Mouse (Mus musculus) intestine, postnatal 0 days (tissue): ENCODE measurements around the gene Sept1. TPM values are rescaled to one million over a fixed set of nuclear protein-coding genes. Genes with fewer than 3 reads are reported as not detected.

Experiments
- ATAC-seq: fragments of 200-750 bp; cut with Nextera tagmentation; 2 replicates; pipeline ENCODE4 v1.8.0; 2017; ENCODE audit warnings: mild to moderate bottlenecking, moderate TSS enrichment, moderate library complexity
- H3K27ac ChIP-seq: fragments of 300-500 bp; sonication (generic); 2 replicates; pipeline ENCODE4 v1.5.1; 2014; ENCODE audit warnings: mild to moderate bottlenecking, low read depth, low read length, moderate library complexity
- H3K27me3 ChIP-seq: fragments of 300-500 bp; sonication (generic); replicated peaks from 2 replicates; pipeline ENCODE4 v1.6.1; 2014; ENCODE audit warnings: low read length, mixed read lengths; ENCODE audit not compliant: control insufficient read depth, insufficient read depth
- H3K36me3 ChIP-seq: fragments of 300-500 bp; sonication (generic); 2 replicates; pipeline ENCODE4 v1.6.1; 2014; ENCODE audit warnings: mild to moderate bottlenecking, moderate library complexity; ENCODE audit not compliant: control insufficient read depth, insufficient read depth
- H3K4me1 ChIP-seq: fragments of 300-500 bp; sonication (generic); replicated peaks from 2 replicates; pipeline ENCODE4 v1.6.1; 2014; ENCODE audit warnings: antibody characterized with exemption, low read length, mixed read lengths; ENCODE audit not compliant: control insufficient read depth, insufficient read depth
- H3K4me2 ChIP-seq: fragments of 300-500 bp; sonication (generic); replicated peaks from 2 replicates; pipeline ENCODE4 v1.6.1; 2014; ENCODE audit warnings: low read depth, mild to moderate bottlenecking, moderate library complexity
- H3K4me3 ChIP-seq: fragments of 300-500 bp; sonication (generic); 2 replicates; pipeline ENCODE4 v1.5.1; 2014; ENCODE audit warnings: low read depth, low read length
- H3K9ac ChIP-seq: fragments of 300-500 bp; sonication (generic); 2 replicates; pipeline ENCODE4 v1.6.1; 2014; ENCODE audit warnings: mild to moderate bottlenecking, low read depth, low read length
- H3K9me3 ChIP-seq: fragments of 300-500 bp; sonication (generic); 2 replicates; pipeline ENCODE4 v1.6.1; 2016; ENCODE audit warnings: mixed run types; ENCODE audit not compliant: control insufficient read depth
- CTCF ChIP-seq: sonication (generic); IDR thresholded peaks from 2 replicates; pipeline ENCODE4 v1.5.1; 2016; ENCODE audit warnings: low read depth, mild to moderate bottlenecking, control low read depth, antibody characterized with exemption, moderate library complexity
- WGBS: fragments of 180-500 bp; shearing (Covaris S2); extraction: QIAGEN DNeasy Blood & Tissue Kit; methylation state at CpG from one replicate; pipeline ENCODE4 v1.1.7; 2014; 5-methylcytosine and 5-hydroxymethylcytosine counted together
- polyA plus RNA-seq: library from polyadenylated mRNA; unstranded; fragments of >200 nt; fragmentation: Nextera tagmentation; extraction: Ambion mirVana; gene quantifications from 2 replicates; pipeline ENCODE4 v1.2.1, GENCODE M21; 2015

Gene Sept1
- polyA plus RNA-seq, 1 experiment from 2014 or later = 6.6 TPM

DNA sequence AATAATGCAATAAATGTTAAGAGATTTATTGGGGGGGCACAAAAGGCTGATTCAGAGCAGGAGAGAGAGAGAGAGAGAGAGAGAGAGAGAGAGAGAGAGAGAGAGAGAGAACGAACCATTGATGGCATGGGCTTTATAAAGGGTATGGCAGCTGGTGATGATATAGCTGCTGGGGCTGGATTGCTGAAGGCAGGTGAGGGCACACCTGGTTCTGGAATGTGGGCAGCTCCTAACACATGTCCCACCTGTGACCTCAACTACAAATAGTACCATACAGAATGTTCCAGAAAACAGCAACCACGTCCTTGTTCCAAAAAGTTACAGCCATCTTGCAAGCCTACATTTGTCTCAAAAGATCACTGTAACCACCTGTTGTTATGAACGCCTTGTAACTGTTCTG, 1.6 kb downstream of the Sept1 start:
- Histone ChIP-seq H3K4me2 (peak overlapping the region; percentile 86), H3K9me3 (no peaks in the 10 kb centered on the region), H3K4me3 (peak overlapping the region; percentile 97; the same call in 1 of the 2 replicates), H3K9ac (no peak overlapping the region), H3K27me3 (no peaks in the 10 kb centered on the region), H3K27ac (no peak overlapping the region), H3K4me1 (0 out of 2 replicates have a peak, but pooled peaks cover 5% of the 10 kb centered on the region), H3K36me3 (peaks cover 13% of the 10 kb centered on the region)
- TF ChIP-seq CTCF = no peak
- WGBS = 24% methylated on average over 3 of the region's 3 CpGs
- ATAC-seq = 0 out of 2 replicates have a peak, but pooled peaks have one; percentile 12

DNA sequence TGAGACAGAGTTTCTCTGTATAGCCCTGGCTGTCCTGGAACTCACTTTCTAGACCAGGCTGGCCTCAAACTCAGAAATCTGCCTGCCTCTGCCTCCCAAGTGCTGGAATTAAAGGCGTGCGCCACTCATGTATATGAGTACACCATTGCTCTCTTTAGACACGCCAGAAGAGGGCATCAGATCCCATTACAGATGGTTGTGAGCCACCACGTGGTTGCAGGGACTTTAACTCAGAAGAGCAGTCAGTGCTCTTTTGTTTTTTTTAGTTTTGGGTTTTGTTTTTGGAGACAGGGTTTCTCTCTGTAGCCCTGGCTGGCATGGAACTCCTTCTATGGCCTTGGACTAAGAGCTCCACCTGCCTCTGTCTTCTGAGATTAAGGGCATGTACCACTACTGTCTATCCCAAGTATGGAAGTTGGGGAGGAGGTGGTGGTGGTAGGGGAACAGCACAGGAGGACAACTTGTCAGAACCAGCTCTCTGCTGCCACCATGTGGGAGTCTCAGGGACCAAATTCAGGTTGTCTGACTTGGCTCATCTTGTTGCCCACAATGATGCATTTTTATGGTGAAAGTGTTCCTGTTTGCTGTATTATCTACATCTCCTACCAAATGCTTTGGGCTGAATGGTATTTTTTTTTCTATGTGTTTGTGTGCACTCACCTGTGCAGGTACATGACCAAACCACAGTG, 4.2 kb downstream of the Sept1 start:
- no peak overlapping the region for H3K27ac ChIP-seq
- 57% methylated on average over 4 of the region's 4 CpGs for WGBS

GRCm38 (mm10) chr7:127225147-127225995, 7.6 kb downstream of the Sept1 start:
- no peak for TF ChIP-seq CTCF
- H3K4me3 ChIP-seq = no peak overlapping the region

More for the DNA sequence above, 4.2 kb downstream of the Sept1 start:
- peak; percentile 90 for TF ChIP-seq CTCF
- no peaks in the 10 kb centered on the region for H3K9me3 ChIP-seq
- H3K36me3 ChIP-seq = no peaks in the 10 kb centered on the region
- no peak overlapping the region for H3K4me2 ChIP-seq
- ATAC-seq = no peak
- H3K27me3 ChIP-seq = no peaks in the 10 kb centered on the region
- H3K4me3 ChIP-seq = no peak overlapping the region
- 0 out of 2 replicates have a peak, but pooled peaks cover 5% of the 10 kb centered on the region for H3K4me1 ChIP-seq
- H3K9ac ChIP-seq = no peak overlapping the region

DNA sequence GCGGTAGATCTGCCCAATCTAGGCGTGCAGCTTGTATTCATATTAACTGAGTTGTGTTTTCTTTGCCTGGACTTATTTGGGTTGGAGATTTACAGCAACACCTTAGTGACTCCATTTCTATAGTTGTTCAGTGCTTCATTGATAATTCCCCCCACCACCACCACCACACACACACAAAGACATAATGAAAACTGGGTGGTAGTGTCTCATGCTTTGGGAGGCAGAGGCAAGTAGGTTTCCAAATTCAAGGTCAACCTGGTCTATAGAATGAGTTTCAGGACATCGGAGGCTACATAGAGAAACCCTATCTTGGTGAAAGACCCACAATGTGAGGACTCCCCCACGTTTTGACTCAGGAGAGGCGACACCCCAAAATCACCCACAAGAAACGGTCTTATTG, 8.3 kb downstream of the Sept1 start:
- H3K4me3 ChIP-seq = no peak overlapping the region
- WGBS = 91% methylated on average over 6 of the region's 6 CpGs
- no peak for TF ChIP-seq CTCF
- H3K4me1 ChIP-seq = no peaks in the 10 kb centered on the region
- no peak overlapping the region for H3K4me2 ChIP-seq
- no peak overlapping the region for H3K27ac ChIP-seq
- no peaks in the 10 kb centered on the region for H3K9me3 ChIP-seq
- no peak for ATAC-seq
- H3K27me3 ChIP-seq = no peaks in the 10 kb centered on the region
- H3K36me3 ChIP-seq = no peaks in the 10 kb centered on the region
- H3K9ac ChIP-seq = no peak overlapping the region

More at GRCm38 (mm10) chr7:127225147-127225995, 7.6 kb downstream of the Sept1 start:
- 0 out of 2 replicates have a peak, but pooled peaks have one; percentile 22 for ATAC-seq
- WGBS = 58% methylated on average over 11 of the region's 11 CpGs
- no peak overlapping the region for H3K9ac ChIP-seq
- H3K36me3 ChIP-seq = no peaks in the 10 kb centered on the region
- H3K9me3 ChIP-seq = no peaks in the 10 kb centered on the region
- no peaks in the 10 kb centered on the region for H3K4me1 ChIP-seq
- H3K27ac ChIP-seq = no peak overlapping the region
- H3K27me3 ChIP-seq = no peaks in the 10 kb centered on the region
- 0 out of 2 replicates have a peak overlapping the region, but pooled peaks have one; percentile 6 for H3K4me2 ChIP-seq

DNA sequence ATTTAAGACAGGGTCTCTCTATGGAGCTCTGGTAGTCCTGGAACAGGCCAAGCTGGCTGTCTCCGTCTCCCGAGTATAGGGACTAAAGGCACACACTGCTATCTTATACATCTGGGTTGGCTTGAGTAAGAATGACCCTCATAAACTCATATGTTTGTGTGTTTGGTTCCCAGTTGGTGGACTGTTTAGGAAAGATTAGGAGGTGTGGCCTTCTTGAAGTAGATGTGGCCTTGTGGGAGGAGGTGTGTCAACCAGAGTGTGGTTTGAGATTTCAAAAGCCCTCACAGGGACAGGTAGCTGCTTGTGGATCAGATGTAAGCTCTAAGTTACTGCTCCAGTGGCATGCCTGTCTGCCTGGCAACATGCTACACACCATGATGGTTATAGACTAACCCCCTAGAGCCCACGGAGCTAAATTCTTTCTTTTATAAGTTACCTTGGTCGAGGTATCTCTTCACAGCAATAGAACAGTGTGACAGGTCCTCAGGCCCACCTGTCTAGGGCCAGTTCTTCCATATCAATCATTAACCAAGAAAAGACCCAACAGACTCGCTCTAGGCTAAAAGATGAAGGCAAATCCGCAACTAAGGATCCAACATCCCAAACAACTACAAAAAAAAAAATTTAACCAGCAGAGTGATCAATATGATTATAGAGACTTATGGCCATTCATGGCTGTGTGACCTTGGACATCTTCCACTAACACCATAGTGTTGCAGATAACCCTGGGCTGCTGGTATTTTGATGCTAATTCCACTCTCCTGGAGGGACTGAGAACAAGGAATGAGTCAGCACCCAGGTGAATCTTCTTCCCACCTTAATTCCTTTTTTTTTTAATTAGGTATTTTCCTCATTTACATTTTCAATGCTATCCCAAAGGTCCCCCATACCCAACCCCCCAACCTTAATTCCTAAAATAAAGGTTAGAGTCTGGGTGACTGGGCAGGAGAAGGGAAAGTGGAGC, 9.1 kb downstream of the Sept1 start:
- H3K36me3 ChIP-seq = no peaks in the 10 kb centered on the region
- H3K27me3 ChIP-seq = no peaks in the 10 kb centered on the region
- H3K4me2 ChIP-seq = no peak overlapping the region
- no peaks in the 10 kb centered on the region for H3K4me1 ChIP-seq
- no peak for ATAC-seq
- H3K9ac ChIP-seq = no peak overlapping the region
- WGBS = 58% methylated on average over 6 of the region's 6 CpGs
- no peak overlapping the region for H3K27ac ChIP-seq
- no peak overlapping the region for H3K4me3 ChIP-seq
- H3K9me3 ChIP-seq = no peaks in the 10 kb centered on the region
- TF ChIP-seq CTCF = no peak
